Mouse (Mus musculus) intestine, embryonic 14.5 days (tissue): ENCODE data around the gene Lrrc42. TPM values are rescaled to one million over a fixed set of nuclear protein-coding genes. Genes with fewer than 3 reads are reported as not detected.

Source experiments
- ATAC-seq: fragments of 200-750 bp; cut with Nextera tagmentation; replicated peaks from 2 replicates; pipeline ENCODE4 v1.8.0; 2017; ENCODE audit warnings: low read depth, moderate number of reproducible peaks, moderate TSS enrichment, moderate library complexity; ENCODE audit not compliant: low FRiP score, low TSS enrichment
- DNase-seq: peaks from one replicate; pipeline ENCODE4 v3.0.0-alpha.2; 2018; ENCODE audit warnings: low spot score
- H3K27ac ChIP-seq: fragments of 300-500 bp; sonication (generic); 2 replicates; pipeline ENCODE4 v1.5.1; 2014; ENCODE audit warnings: low read depth, mild to moderate bottlenecking, control low read depth
- H3K27me3 ChIP-seq: fragments of 300-500 bp; sonication (generic); replicated peaks from 2 replicates; pipeline ENCODE4 v1.6.1; 2014; ENCODE audit warnings: low read length, control low read depth; ENCODE audit not compliant: control insufficient read depth, insufficient read depth
- H3K36me3 ChIP-seq: fragments of 300-500 bp; sonication (generic); 2 replicates; pipeline ENCODE4 v1.6.1; 2014; ENCODE audit warnings: low read length, control low read depth; ENCODE audit not compliant: control insufficient read depth, insufficient read depth
- H3K4me1 ChIP-seq: fragments of 300-500 bp; sonication (generic); replicated peaks from 2 replicates; pipeline ENCODE4 v1.6.1; 2014; ENCODE audit warnings: low read length, control low read depth, mixed read lengths; ENCODE audit not compliant: control insufficient read depth, insufficient read depth
- H3K4me2 ChIP-seq: fragments of 300-500 bp; sonication (generic); 2 replicates; pipeline ENCODE4 v1.6.1; 2014; ENCODE audit warnings: low read length
- H3K4me3 ChIP-seq: fragments of 300-500 bp; sonication (generic); 2 replicates; pipeline ENCODE4 v1.5.1; 2014; ENCODE audit warnings: low read depth, low read length, control low read depth, mixed read lengths
- H3K9ac ChIP-seq: fragments of 300-500 bp; sonication (generic); 2 replicates; pipeline ENCODE4 v1.6.1; 2014; ENCODE audit warnings: mild to moderate bottlenecking, low read length
- H3K9me3 ChIP-seq: fragments of 300-500 bp; sonication (generic); 2 replicates; pipeline ENCODE4 v1.6.1; 2016; ENCODE audit warnings: low read length, control low read depth; ENCODE audit not compliant: control insufficient read depth
- WGBS: fragments of 180-500 bp; shearing (Covaris S2); extraction: QIAGEN DNeasy Blood & Tissue Kit; methylation state at CpG from one replicate; pipeline ENCODE4 v1.1.7; 2014; 5-methylcytosine and 5-hydroxymethylcytosine counted together
- polyA plus RNA-seq: library from polyadenylated mRNA; unstranded; fragments of >200 nt; fragmentation: Nextera tagmentation; extraction: Ambion mirVana; gene quantifications from 2 replicates; pipeline ENCODE4 v1.2.1, GENCODE M21; 2014

Lrrc42 gene
- polyA plus RNA-seq, 1 experiment from 2014 or later = 62.7 TPM

GRCm38 (mm10) chr4:107243365-107244333 lies 9.7 kb downstream of the Lrrc42 start:
- no peak overlapping the region for H3K27ac ChIP-seq
- H3K36me3 ChIP-seq = peaks cover 56% of the 10 kb centered on the region
- 66% methylated on average over 6 of the region's 6 CpGs for WGBS

GRCm38 (mm10) chr4:107240196-107240595 lies 13.1 kb downstream of the Lrrc42 start:
- Histone ChIP-seq H3K9ac (no peak overlapping the region), H3K36me3 (peaks cover 80% of the 10 kb centered on the region)
- no peak for ATAC-seq

More at GRCm38 (mm10) chr4:107243365-107244333, 9.7 kb downstream of the Lrrc42 start:
- H3K9ac ChIP-seq = no peak overlapping the region
- H3K4me3 ChIP-seq = no peak overlapping the region
- H3K27me3 ChIP-seq = no peaks in the 10 kb centered on the region
- no peak overlapping the region for H3K4me2 ChIP-seq
- H3K4me1 ChIP-seq = peaks cover 26% of the 10 kb centered on the region
- no peaks in the 10 kb centered on the region for H3K9me3 ChIP-seq
- DNase-seq (no peak), ATAC-seq (no peak)

GRCm38 (mm10) chr4:107238253-107238652 lies 15.1 kb downstream of the Lrrc42 start:
- Histone ChIP-seq H3K4me2 (no peak overlapping the region), H3K27me3 (no peaks in the 10 kb centered on the region), H3K4me3 (no peak overlapping the region), H3K9ac (no peak overlapping the region), H3K9me3 (no peaks in the 10 kb centered on the region), H3K4me1 (no peaks in the 10 kb centered on the region), H3K36me3 (peaks cover 94% of the 10 kb centered on the region), H3K27ac (no peak overlapping the region)
- WGBS = 93% methylated on average over 2 of the region's 2 CpGs
- no peak for ATAC-seq
- DNase-seq = no peak

More at GRCm38 (mm10) chr4:107240196-107240595, 13.1 kb downstream of the Lrrc42 start:
- DNase-seq = no peak
- Histone ChIP-seq H3K4me1 (peaks cover 6% of the 10 kb centered on the region), H3K4me3 (no peak overlapping the region), H3K9me3 (no peaks in the 10 kb centered on the region), H3K4me2 (no peak overlapping the region), H3K27ac (no peak overlapping the region), H3K27me3 (no peaks in the 10 kb centered on the region)
- WGBS = 96% methylated on average over 6 of the region's 6 CpGs

GRCm38 (mm10) chr4:107232219-107232618 lies 21.1 kb downstream of the Lrrc42 start:
- H3K27ac ChIP-seq = no peak overlapping the region
- no peaks in the 10 kb centered on the region for H3K4me1 ChIP-seq
- 43% methylated on average over 3 of the region's 3 CpGs for WGBS
- H3K4me3 ChIP-seq = no peak overlapping the region
- H3K27me3 ChIP-seq = no peaks in the 10 kb centered on the region
- peaks cover 60% of the 10 kb centered on the region for H3K36me3 ChIP-seq
- no peak overlapping the region for H3K4me2 ChIP-seq
- DNase-seq = no peak
- H3K9me3 ChIP-seq = no peaks in the 10 kb centered on the region
- H3K9ac ChIP-seq = no peak overlapping the region
- ATAC-seq = no peak

- 78% methylated on average over 2 of the region's 2 CpGs for WGBS
- no peak overlapping the region for H3K9ac ChIP-seq
- H3K4me2 ChIP-seq = no peak overlapping the region
Observed at GRCm38 (mm10) chr4:107226313-107226712, 27.0 kb downstream of the Lrrc42 start.

GRCm38 (mm10) chr4:107223225-107224204 lies 29.8 kb downstream of the Lrrc42 start:
- ATAC-seq = no peak; the same call in 1 of the 2 replicates
- DNase-seq = no peak
- Histone ChIP-seq H3K4me1 (no peaks in the 10 kb centered on the region), H3K27me3 (no peaks in the 10 kb centered on the region), H3K36me3 (no peaks in the 10 kb centered on the region), H3K27ac (no peak overlapping the region), H3K4me2 (no peak overlapping the region), H3K9ac (no peak overlapping the region), H3K9me3 (no peaks in the 10 kb centered on the region), H3K4me3 (no peak overlapping the region)
- WGBS = 72% methylated on average over 11 of the region's 11 CpGs

More at GRCm38 (mm10) chr4:107226313-107226712, 27.0 kb downstream of the Lrrc42 start:
- no peak for ATAC-seq
- no peak for DNase-seq
- no peak overlapping the region for H3K4me3 ChIP-seq
- H3K4me1 ChIP-seq = no peaks in the 10 kb centered on the region
- H3K27me3 ChIP-seq = no peaks in the 10 kb centered on the region
- peaks cover 4% of the 10 kb centered on the region; the same call in 1 of the 2 replicates for H3K36me3 ChIP-seq
- H3K27ac ChIP-seq = no peak overlapping the region
- no peaks in the 10 kb centered on the region for H3K9me3 ChIP-seq

GRCm38 (mm10) chr4:107221524-107221923 lies 31.8 kb downstream of the Lrrc42 start:
- no peak overlapping the region for H3K4me2 ChIP-seq
- 90% methylated on average over 5 of the region's 5 CpGs for WGBS
- H3K9ac ChIP-seq = no peak overlapping the region
- H3K9me3 ChIP-seq = no peaks in the 10 kb centered on the region
- H3K27me3 ChIP-seq = no peaks in the 10 kb centered on the region
- no peaks in the 10 kb centered on the region for H3K36me3 ChIP-seq
- H3K27ac ChIP-seq = no peak overlapping the region
- ATAC-seq (no peak), DNase-seq (no peak)
- no peak overlapping the region for H3K4me3 ChIP-seq
- H3K4me1 ChIP-seq = no peaks in the 10 kb centered on the region

GRCm38 (mm10) chr4:107217574-107217973 lies 35.8 kb downstream of the Lrrc42 start:
- Histone ChIP-seq H3K9me3 (no peaks in the 10 kb centered on the region), H3K4me3 (no peak overlapping the region), H3K4me1 (no peaks in the 10 kb centered on the region), H3K27ac (no peak overlapping the region), H3K36me3 (no peaks in the 10 kb centered on the region), H3K9ac (no peak overlapping the region), H3K4me2 (no peak overlapping the region), H3K27me3 (no peaks in the 10 kb centered on the region)
- ATAC-seq (no peak), DNase-seq (no peak)
- WGBS = 79% methylated on average over 9 of the region's 9 CpGs
